Mouse (Mus musculus) kidney, adult 2 months (tissue): ENCODE measurements around the gene Fxr2.

Source experiments
- CTCF ChIP-seq: fragments of 200-500 bp; conservative IDR thresholded peaks from 2 replicates; pipeline ENCODE4 v1.5.1; 2011; ENCODE audit warnings: low read depth, mild to moderate bottlenecking, control low read depth, low read length, moderate library complexity, mixed read lengths; ENCODE audit not compliant: insufficient read depth, insufficient read length
- POLR2A ChIP-seq: fragments of 200-500 bp; IDR thresholded peaks from one replicate; pipeline ENCODE4 v1.6.1; 2011; ENCODE audit warnings: low read depth, low read length, control low read depth

- TF ChIP-seq CTCF (no peak), POLR2A (no peak)
These were observed 40.0 kb upstream of the Fxr2 start for GRCm38 (mm10) chr11:69592799-69593198.
